Mouse (Mus musculus) R1 (cell line): ENCODE results near the gene Lgalsl.

Source experiments
- DNase-seq: peaks from one replicate; pipeline ENCODE4 v3.0.0-alpha.2; 2018; ENCODE audit warnings: low read depth, low spot score

The Lgalsl gene

DNA sequence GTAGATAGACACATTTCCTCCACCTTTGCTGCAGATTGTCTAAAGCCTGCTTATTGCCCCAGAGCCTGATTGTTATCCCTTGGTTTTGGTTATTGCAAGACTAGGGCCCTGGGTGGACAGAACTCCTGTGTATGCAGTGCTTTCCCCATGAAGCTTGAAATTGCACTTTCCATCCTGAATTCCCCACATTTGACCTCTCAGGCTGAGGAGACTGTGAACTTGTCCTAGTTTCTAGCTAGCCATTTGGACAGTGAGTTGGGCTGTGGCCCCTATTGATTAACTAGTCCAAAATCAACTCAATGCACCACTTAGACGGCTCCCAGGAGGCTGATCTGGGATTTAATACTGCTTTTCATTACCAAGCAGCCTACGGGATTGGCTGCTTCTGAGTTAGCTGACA is 6.9 kb downstream of the Lgalsl start:
- DNase-seq, result no peak

DNA sequence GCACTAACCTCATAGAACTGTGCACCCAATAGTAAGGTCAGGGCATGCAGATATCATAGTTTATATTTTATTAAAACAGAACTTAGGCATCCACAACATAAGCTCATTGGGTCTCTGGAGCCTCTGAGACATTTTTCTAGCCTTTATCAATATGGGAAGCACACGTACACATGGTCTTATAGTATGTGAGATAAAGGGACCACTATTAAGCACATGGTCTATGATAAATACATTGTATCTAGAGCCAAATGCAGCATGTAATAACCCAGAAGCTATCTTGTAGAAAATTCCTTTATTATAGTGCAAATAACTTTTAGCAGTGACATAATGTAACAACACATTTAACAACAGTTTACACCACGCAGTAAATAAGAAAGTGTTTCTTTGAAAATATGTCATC is 7.6 kb downstream of the Lgalsl start:
- DNase-seq, result no peak

DNA sequence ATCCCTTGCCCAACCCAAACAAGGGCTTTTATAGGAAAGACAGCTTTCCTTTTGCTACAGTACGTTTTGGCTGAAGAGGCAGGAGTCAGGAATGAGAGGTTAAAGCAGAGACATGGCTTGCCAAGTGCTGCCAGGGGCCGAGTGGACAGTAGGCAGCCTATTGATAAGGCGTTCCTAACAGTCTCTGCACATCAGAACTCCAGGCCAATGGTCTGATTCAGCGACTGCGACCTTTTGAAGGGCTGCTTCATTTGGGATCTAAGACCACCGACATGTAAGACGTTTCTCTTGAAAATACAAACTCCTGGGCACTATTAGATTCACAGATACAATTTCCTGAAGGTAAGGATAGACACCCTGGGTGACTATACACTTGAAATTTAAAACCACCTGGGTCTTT is 9.5 kb downstream of the Lgalsl start:
- no peak for DNase-seq

DNA sequence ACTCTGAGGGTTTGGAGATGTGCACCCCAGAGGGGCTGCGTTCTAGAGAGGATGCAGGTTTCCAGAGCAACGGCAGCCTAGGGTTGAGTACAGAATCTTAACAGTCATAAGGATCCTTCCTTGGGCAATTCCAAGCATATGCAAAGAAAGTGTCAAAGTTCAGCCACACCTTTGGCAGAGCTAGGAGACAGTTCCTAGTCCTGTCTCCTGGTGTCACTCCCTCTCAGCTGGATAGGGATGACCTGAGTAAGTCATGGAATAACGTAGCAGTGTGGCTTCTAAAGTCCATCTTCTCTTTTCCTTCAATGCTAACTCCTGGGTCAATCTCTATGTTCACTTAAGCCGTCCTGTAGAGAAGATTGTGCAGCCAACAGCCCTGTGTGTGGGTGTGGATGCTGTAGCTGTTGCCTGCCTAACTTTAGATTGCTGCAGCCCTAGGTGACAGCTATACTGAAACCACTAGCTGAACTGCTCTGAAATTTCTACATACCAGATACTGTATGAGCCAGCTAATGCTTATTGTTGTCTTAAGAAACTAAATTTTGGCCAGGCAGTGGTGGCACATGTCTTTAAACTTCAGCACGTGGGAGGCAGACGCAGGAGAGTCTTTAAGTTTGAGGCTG is 16.8 kb downstream of the Lgalsl start:
- DNase-seq, result no peak

DNA sequence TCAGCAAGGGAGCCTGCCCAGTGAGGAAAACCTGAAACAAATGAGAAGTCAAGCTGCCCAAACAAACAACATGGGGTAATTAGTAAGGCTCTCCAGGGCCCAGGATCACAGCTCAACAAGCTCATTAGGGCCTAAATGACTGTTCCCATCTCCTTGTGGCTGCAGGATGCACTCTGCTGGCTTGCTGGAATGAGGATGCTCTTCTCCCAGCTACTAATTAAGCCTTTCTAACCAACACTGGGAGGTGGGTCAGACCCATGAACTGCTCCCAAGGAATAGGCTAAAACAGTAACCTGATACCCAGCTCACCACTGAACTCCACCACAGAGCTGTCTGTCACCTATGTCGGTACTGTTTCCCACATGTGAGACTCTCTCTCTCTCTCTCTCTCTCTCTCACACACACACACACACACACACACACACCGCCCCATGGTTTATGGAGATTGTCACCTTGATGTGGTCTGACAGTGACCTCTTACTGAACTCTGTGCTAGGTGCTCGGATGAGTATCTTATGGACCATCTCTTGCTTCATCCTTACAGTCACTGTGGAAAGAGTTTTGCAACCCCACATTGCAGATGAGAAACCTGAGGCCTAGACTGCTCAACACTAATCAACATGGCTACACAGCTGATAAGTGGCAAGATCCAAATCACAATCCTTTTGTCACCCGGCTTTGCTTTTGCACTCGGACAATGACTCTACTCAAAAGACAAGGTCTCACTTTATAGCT is 18.5 kb downstream of the Lgalsl start:
- DNase-seq, result no peak

GRCm38 (mm10) chr11:20806659-20807058 is 24.2 kb downstream of the Lgalsl start:
- DNase-seq, result no peak

GRCm38 (mm10) chr11:20805604-20806249 is 25.1 kb downstream of the Lgalsl start:
- no peak for DNase-seq

GRCm38 (mm10) chr11:20804416-20804815 is 26.4 kb downstream of the Lgalsl start:
- no peak for DNase-seq

GRCm38 (mm10) chr11:20800277-20801092 is 30.4 kb downstream of the Lgalsl start:
- DNase-seq, result no peak

- no peak for DNase-seq
Measured at GRCm38 (mm10) chr11:20797841-20798240, 33.0 kb downstream of the Lgalsl start.

GRCm38 (mm10) chr11:20795466-20795865 is 35.4 kb downstream of the Lgalsl start:
- no peak for DNase-seq

DNA sequence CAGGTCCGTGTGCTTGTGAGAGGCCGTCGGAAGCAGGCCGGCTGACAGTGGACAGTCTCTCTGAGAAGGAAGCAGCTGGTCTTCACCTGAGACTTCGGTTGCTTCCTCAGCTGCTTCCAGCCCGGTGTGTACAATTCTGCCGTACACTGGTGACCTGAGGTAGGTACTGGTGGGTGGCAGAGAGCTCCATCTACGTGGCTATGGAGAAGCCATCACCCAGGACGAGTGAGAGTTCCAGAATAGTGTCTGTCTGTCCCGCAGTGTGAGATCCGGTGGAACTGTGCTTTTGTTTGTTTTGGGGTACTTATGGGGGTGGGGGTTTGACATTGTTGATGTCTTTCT is 36.0 kb downstream of the Lgalsl start:
- no peak for DNase-seq

DNA sequence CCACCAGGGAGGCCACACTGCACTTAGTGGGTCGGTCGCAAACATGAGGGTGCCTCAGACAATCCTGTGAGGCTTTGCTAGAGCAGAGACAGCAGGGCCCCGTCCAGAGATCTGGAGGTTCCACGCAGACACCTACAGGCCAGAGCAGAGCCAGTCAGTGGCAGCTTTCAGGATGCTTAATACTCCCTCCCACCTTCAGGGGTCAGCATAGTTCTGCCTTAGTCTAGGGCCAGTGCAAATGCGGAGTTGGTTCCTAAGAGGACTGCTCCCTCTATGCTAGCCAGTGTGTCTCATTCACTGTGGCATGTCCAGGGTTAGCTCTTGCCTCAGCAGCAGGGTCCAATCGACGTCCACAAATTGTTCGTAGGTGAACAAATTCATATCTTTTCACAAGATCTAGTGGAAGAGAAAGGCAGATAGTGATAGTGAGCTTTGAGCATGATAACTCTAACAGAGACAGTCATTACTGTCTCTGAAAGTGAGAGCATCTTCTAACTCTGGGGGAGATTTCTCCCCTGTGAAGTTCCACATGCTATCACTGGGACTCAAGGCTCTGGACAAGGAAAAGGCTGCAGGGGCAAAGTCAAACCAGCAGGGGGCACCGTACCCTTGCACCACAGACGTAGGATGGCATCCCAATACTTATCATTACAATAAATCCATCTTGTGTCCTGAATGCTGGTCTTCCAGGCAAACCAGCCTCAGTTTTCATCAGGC is 36.5 kb downstream of the Lgalsl start:
- DNase-seq, result peak; percentile 85

GRCm38 (mm10) chr11:20793676-20794075 is 37.2 kb downstream of the Lgalsl start:
- DNase-seq, result no peak

DNA sequence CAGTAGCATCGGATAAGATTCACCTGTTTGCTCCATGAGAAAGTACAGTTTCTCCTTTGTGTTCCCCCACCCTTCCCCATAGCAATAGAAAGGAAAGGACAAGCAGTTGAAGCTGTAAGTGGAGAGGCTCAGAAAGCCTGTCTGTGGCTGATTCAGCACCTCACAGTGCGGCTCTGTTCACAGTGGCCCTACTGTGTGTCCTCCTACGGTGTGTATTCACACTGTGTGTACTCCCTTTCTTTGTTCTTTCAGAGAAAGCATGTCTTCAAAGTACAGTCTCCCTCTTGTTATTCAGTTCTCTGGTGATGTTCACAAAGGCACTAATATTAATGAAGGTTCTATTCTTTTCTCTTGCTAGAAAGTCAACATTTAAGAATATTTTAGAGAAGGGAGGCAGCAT is 38.2 kb downstream of the Lgalsl start:
- DNase-seq, result no peak

GRCm38 (mm10) chr11:20791334-20791733 is 39.5 kb downstream of the Lgalsl start:
- no peak for DNase-seq

GRCm38 (mm10) chr11:20789015-20789414 is 41.8 kb downstream of the Lgalsl start:
- peak; percentile 34 for DNase-seq

GRCm38 (mm10) chr11:20788070-20788469 is 42.8 kb downstream of the Lgalsl start:
- no peak for DNase-seq

DNA sequence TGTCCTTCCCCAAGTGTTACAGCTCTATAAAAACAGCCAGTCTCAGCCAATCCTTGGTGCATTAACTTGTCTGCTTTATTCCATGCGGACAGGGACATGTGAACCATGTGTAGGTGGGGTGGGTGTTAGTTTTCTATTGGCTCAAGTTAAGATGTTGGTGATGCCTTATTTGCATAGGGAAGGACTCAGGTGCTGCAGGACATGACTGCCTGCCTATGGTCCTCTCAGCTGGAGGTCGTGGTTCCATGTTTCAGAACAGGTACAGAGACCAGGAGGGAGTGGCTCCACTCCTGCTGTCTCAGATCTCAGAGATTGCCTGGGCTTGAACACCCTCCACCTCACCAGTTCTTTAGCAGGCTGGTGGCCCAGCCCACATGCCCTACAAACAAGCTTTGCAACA is 44.7 kb downstream of the Lgalsl start:
- DNase-seq, result no peak

GRCm38 (mm10) chr11:20785186-20785585 is 45.7 kb downstream of the Lgalsl start:
- peak; percentile 75 for DNase-seq

DNA sequence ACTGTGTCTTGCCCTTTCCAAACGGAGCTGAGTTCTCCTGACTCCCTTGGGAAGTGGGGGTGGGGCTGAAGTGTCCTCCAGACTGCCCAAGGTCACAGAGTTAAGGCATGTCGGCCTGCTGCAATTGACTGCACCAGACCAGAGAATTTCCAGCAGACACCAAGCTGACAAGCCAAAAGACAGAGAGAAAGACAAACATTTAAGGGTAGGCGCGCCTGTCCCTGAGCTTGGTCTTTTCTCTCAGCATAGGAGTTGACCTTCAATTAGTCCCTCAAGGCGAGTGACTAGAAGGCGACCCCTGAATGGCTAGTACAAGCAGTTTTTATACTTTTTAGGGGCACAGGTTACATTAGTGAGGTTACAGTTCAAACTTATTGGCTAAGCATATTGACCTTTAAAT is 46.1 kb downstream of the Lgalsl start:
- peak; percentile 53 for DNase-seq

- DNase-seq, result no peak
Measured at GRCm38 (mm10) chr11:20783467-20783866, 47.4 kb downstream of the Lgalsl start.
